Mouse (Mus musculus) layer of hippocampus, adult 9-10 months (tissue): ENCODE results near the gene Nav2.

Experiments
- DNase-seq: peaks from one replicate; pipeline ENCODE4 v3.0.0; 2022; ENCODE audit warnings: low spot score

The Nav2 gene

GRCm38 (mm10) chr7:49283507-49284361 is 375.2 kb downstream of the Nav2 start:
- no peak for DNase-seq

DNA sequence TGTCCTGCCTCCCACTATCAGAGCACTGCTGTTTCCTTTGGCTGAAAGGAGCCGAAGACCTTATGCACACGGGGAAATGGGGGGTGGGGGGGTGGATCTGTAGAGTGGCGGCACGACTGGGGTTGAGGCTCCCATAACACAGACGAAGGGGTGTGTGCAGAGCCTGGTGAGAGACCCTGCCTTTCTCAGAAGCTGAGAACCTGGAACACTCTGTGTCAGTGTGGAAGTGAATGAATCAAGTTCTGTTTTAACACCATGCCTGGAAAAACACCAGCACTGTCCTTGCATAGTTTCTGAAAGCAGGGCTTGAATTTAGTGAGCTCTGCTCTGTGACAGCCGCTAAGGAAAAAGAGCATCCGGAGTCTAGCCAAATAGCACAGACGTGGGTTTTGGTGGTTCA is 379.7 kb downstream of the Nav2 start:
- DNase-seq: no peak

- no peak for DNase-seq
These were observed 381.8 kb downstream of the Nav2 start for GRCm38 (mm10) chr7:49290308-49290707.

GRCm38 (mm10) chr7:49291208-49291892 is 382.8 kb downstream of the Nav2 start:
- no peak for DNase-seq

DNA sequence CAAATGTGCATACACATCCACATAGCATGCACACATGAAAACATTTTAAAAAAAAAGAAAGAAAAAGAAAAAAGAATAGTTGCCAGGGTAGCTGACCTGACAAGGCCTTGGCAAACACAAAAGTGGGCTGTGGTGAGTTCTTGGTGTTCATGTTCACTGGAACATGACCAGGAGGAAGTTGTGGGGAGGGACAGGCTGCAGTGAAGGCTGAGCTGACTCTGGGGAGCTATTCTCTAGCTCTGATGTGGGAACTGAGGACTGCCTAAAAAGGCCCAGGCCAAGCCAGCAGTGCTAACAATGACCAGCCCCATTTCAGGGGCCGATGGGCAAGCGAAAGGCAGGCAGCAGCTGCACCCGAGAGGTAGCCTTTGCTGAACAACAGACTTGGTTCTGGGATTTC is 388.6 kb downstream of the Nav2 start:
- no peak for DNase-seq

GRCm38 (mm10) chr7:49298431-49298839 is 389.9 kb downstream of the Nav2 start:
- DNase-seq: no peak

- no peak for DNase-seq
These were observed 393.0 kb downstream of the Nav2 start for GRCm38 (mm10) chr7:49301487-49301886.

DNA sequence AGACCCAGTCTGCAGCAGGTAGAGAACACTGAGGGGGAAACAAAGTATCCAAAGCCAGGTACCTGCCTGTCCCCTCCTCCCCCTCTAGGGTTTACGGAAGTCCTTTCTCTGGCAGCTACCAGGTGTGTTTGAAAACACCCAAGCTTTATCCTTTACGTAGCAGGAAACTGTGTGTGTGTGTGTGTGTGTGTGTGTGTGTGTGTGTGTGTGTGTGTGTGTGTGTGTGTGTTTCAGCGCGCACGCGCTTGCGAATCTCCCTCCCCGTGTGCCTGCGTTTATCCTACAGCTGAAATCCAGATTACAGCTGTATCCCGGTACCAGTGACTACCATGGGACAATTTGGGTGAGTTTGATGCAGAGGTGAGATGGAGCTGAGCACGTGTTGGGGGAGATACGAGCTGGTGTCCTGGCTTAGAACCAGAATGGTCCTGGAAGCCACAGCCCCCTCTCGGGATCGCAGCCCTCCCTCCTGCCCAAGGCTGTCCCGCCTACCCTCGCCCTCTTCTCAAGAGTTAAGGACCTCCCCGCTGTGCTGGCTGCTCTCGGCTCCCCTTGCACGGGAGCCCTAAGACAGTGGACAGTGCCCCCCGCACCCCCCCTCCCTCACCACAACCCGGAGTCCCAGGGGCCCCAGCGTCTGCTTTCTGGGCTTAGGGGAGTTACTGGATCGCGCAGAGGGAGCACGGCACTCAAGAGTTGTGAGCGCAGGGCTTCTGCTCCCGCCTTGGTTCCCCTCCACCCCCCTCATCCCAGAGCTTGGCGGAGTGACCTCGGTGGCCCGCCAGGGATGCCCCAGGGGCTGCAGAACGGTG is 395.3 kb downstream of the Nav2 start:
- DNase-seq: no peak

- no peak for DNase-seq
These were observed 399.2 kb downstream of the Nav2 start for GRCm38 (mm10) chr7:49307717-49308116.

- DNase-seq: no peak
These were observed 401.2 kb downstream of the Nav2 start for GRCm38 (mm10) chr7:49309746-49310145.

GRCm38 (mm10) chr7:49313945-49314344 is 405.4 kb downstream of the Nav2 start:
- DNase-seq: no peak

DNA sequence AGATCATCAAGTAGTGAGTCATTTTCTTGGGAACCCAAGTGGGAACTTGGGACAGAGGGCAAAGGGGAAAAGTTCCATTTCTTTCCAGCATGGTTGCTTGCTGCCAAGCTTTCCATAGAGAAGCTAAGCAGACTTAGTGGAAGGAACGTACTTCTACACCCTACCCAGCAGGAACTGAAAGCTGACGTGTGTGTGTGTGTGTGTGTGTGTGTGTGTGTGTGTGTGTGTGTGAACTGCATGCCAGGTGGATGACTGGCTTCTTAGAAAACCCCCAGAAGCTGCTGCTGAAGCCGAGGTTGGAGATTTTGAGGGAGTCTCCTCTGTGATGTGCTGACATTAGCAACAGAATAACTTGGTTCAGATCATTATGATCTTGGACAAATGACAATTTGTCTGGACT is 406.5 kb downstream of the Nav2 start:
- DNase-seq: no peak

- DNase-seq: no peak
These were observed 408.1 kb downstream of the Nav2 start for GRCm38 (mm10) chr7:49316600-49316999.

- DNase-seq: no peak
These were observed 409.8 kb downstream of the Nav2 start for GRCm38 (mm10) chr7:49318183-49318897.

GRCm38 (mm10) chr7:49318898-49319293 is 410.4 kb downstream of the Nav2 start:
- no peak for DNase-seq

- no peak for DNase-seq
These were observed 411.5 kb downstream of the Nav2 start for GRCm38 (mm10) chr7:49319981-49320380.

DNA sequence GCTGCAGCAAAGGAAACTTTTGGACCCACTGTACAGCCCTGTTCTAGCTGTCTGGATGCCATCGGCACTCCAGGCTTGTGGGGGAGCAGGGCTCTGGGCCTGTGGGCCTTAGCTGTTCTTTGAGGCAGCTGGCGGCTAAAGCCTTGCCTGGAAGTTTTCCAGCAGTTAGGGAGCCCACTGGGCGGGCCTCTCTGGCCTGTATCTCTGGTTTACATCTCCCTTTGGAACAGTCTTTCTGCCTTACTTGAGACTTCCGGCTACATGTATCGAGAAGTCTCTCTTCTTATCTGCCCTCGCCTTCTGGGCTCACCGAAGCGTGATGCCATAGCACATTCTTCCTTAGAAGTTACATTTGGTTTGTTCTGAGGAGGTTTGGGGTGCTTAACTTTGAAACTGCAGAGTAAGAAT is 412.6 kb downstream of the Nav2 start:
- no peak for DNase-seq

- no peak for DNase-seq
These were observed 413.7 kb downstream of the Nav2 start for GRCm38 (mm10) chr7:49322179-49322578.

DNA sequence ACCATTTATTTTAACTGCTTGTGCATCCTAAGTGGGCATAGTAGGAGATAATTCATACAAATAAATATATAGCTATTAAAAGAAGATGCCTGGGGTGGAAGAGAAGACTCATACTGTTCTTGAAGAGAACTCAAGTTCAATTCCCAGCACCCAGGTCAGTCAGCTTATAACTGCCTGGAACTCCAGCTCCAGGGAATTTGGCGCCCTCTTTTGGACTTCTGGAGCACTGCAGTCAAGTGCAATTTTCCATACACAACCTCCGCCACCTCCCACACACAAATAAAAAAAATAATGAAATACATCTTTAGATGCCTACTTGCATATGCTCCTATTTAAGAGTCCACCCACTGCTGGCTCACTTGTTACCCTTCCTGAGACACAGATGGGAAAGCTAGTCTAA is 416.1 kb downstream of the Nav2 start:
- no peak for DNase-seq

DNA sequence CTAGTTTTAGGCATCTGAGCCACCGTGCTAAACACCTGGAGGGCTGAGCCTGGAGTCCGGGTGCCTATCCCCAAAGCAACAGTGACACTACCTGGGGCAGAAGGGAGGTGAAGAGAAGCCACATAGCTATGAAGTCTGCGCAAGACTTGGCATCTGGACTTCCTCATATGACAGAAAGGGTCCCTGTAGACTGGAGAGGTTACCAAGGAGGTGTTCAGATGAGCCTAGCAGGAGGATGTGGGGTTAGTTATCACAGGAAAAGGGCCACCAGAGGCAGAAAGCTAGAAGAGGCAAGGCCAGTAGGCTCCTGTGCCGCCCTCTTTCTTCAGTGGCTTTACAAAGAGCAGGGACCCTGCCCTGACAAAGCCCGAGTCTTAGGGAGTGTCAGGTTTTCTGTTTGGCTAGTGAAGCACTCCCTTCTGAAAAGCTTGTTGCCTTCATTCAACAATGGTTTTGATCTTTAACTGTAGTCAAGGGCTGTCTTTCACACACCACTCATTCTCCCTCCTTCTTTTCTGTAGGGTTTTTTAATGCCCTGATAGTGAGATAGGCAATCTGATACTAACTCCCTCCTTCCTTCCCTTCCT is 417.7 kb downstream of the Nav2 start:
- DNase-seq: no peak

DNA sequence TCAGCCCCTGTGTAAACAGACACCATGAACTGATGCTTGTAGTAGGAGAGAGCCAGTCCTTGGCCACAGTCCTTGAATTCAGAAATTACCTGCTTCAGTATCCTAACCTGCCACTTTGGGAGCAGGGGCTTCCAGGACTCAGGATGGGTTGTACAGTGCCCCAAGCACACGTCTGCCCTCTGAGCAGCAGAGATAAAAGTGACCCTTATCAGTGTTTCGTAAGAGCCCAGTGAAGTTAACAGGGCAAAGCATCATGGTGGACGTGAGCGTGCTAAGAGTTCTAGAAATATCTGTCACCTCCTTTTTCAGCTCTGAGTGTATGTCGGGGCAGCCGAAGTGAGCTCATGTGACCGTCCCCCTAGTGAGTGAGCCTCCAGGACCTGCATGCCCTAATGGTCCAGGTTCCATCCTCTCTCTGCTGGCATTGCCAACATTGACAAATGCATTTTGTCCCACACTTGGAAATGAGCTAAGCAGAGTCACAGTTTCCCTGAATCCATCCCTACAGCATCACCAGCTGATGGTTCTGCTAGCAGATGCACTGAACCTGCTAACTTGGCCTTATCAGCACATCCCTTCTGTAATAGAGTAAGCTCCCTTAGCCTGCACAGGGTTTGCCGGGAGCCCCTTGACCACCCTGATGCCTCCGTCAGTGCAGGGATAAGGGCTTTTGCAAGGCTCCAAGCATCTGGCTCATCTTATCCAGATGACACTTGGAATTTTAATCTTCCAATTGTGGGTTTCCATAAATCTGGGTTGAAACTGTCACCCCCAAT is 418.6 kb downstream of the Nav2 start:
- DNase-seq: no peak
